Mouse (Mus musculus): Measurements from ENCODE around the gene Olfr859.
"Not testable (repeated sequence)": the region's sequence is repeated elsewhere in the genome, so short reads cannot be mapped to it uniquely, and the experiment has no call there.

The Olfr859 gene

GRCm38 (mm10) chr9:19804606-19805005, at the start of gene Olfr859:
Gene Olfr859, plus strand, starts transcription at chr9:19804906.
- not testable (repeated sequence) for DNase-seq (ENCODE audit: low spot score)

- DNase-seq (ENCODE audit: low spot score), result no peak
Measured at GRCm38 (mm10) chr9:19769136-19769535, 35.6 kb upstream of the Olfr859 start.

GRCm38 (mm10) chr9:19769701-19770100, 35.0 kb upstream of the Olfr859 start:
- DNase-seq (ENCODE audit: low spot score), result no peak

GRCm38 (mm10) chr9:19779983-19780382, 24.7 kb upstream of the Olfr859 start, which contains the start of gene Olfr58:
Gene Olfr58, plus strand, starts transcription at chr9:19780283.
- DNase-seq (ENCODE audit: low spot score), result no peak

- no peak for DNase-seq (ENCODE audit: low spot score)
Measured at GRCm38 (mm10) chr9:19803000-19803399, 1.7 kb upstream of the Olfr859 start.

GRCm38 (mm10) chr9:19849647-19850046, 44.9 kb downstream of the Olfr859 start, which contains the start of gene Olfr860:
Gene Olfr860, minus strand, starts transcription at chr9:19849747.
- no peak for DNase-seq (ENCODE audit: low spot score)
